In genomic region chr5:113092406-113092805, GRCm38 (mm10) we compare ENCODE assay signal across 15 mouse cellular contexts. TPM values are rescaled to one million over a fixed set of nuclear protein-coding genes. Genes with fewer than 3 reads are reported as not detected.
"Had no signal": no experiment of that assay in that cellular context is flagged by ENCODE, and none has a peak within 500 bp of the region (broad histone marks: within the 10 kb centered on the region; RNA-seq: fewer than 3 reads in every experiment).

No protein-coding gene starts in this region.

- H3K4me1 ChIP-seq: liver, embryonic 13.5 days; midbrain, embryonic 13.5 days had no signal

- H3K4me3 ChIP-seq: limb, embryonic 12.5 days; liver, embryonic 13.5 days; midbrain, embryonic 13.5 days had no signal

- H3K27ac ChIP-seq: limb, embryonic 12.5 days; liver, embryonic 13.5 days; midbrain, embryonic 13.5 days had no signal

- H3K9ac ChIP-seq: limb, embryonic 12.5 days; liver, embryonic 13.5 days; liver, postnatal 0 days; midbrain, embryonic 13.5 days had no signal

- ATAC-seq: inflammation-experienced regulatory T-cells, adult 6 months; intestine, postnatal 0 days; liver, postnatal 0 days; midbrain, embryonic 13.5 days had no signal

- H3K36me3 ChIP-seq: liver, embryonic 13.5 days; midbrain, embryonic 13.5 days had no signal

- H3K9me3 ChIP-seq: limb, embryonic 12.5 days; liver, embryonic 13.5 days; midbrain, embryonic 13.5 days had no signal

- H3K4me2 ChIP-seq: limb, embryonic 12.5 days; liver, embryonic 13.5 days; midbrain, embryonic 13.5 days had no signal

- H3K27me3 ChIP-seq: limb, embryonic 12.5 days; liver, embryonic 13.5 days; midbrain, embryonic 13.5 days had no signal

- DNase-seq: liver; liver, embryonic 13.5 days; liver, postnatal 0 days; right cerebral cortex, adult 18-20 months; right cerebral cortex, postnatal 25 days; thymus, postnatal 36 days had no signal

RNA-seq across cellular contexts. Expression of gene Crybb3, which starts 11.0 kb away (rescaled TPM):
- polyA plus RNA-seq: liver, embryonic 13.5 days had no signal

RNA-seq across cellular contexts. Expression of gene Crybb2, which starts 22.5 kb away (rescaled TPM):
- total RNA-seq: left cerebral cortex, postnatal 36 days; midbrain, postnatal 0 days had no signal
- polyA plus RNA-seq: inflammation-experienced regulatory T-cells, adult 6 months; intestine, postnatal 0 days; limb, embryonic 12.5 days; liver, embryonic 13.5 days; liver, postnatal 0 days; lung, embryonic 16.5 days; midbrain, embryonic 13.5 days; midbrain, postnatal 0 days; neural tube, embryonic 14.5 days; stomach, embryonic 16.5 days had no signal
